Mouse (Mus musculus) megakaryocyte, adult 5-6 weeks (primary cell): ENCODE results near the gene Gm20826. TPM values are rescaled to one million over a fixed set of nuclear protein-coding genes. Genes with fewer than 3 reads are reported as not detected.
"Not testable (repeated sequence)": the region's sequence is repeated elsewhere in the genome, so short reads cannot be mapped to it uniquely, and the experiment has no call there.

Experiments used
- ATAC-seq: 2 replicates; pipeline ENCODE4 v1.8.0; 2016; ENCODE audit warnings: mild to moderate bottlenecking, inconsistent platforms; ENCODE audit not compliant: poor library complexity, severe bottlenecking
- total RNA-seq, 2 experiments: library from RNA; stranded (forward) in 1 of 2; stranded (reverse) in 1 of 2; fragments of 153-499, 151-499 nt in 1 of 2; fragments of 221-1000, 200-1000 nt in 1 of 2; gene quantifications; 2 replicates each; pipeline versions ENCODE4 v1.2.3 to v1.2.4; 2015 to 2017

The Gm20826 gene
- total RNA-seq (2015) = 0.14 TPM in 1 of 2 replicates, not detected in the other
- total RNA-seq (2017) = not detected in 2 replicates

DNA sequence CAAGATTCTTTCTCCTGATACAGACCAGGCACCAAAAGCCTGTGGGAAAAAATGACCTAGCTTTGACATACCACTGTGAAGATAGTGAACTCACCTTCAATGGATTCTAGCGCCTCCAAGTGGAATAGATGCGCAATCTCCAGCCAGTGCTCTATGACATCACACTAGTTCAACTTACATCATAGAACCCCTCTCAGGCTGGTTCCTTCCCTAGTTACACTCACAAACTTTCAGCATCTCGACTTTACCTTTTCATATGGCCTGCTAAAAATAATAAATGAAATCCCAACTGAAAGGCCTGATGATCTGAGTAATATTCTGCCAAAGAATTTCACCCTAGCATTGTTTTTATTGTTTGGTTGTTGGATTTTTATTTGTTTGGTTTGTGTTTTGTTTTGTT is at the start of gene Gm20826:
Gene Gm20826, minus strand, starts transcription at position 101 of the 400 bp plus-strand sequence.
- not testable (repeated sequence) for ATAC-seq

Other genes with a start within 250 kb of the Gm20826 start
- gene Gm21788, start 233.5 kb downstream of the Gm20826 start, total RNA-seq (2015) = not detected in 2 replicates
- not detected in 2 replicates for gene Gm21788, start 233.5 kb downstream of the Gm20826 start, total RNA-seq (2017)
- not detected in 2 replicates for gene Gm28576, start 84.5 kb upstream of the Gm20826 start, total RNA-seq (2015)
- not detected in 2 replicates for gene Gm28576, start 84.5 kb upstream of the Gm20826 start, total RNA-seq (2017)